In genomic region chr3:75219211-75219610, GRCm38 (mm10) we compare ENCODE assay signal across 10 mouse cellular contexts. TPM values are rescaled to one million over a fixed set of nuclear protein-coding genes. Genes with fewer than 3 reads are reported as not detected.
DNase-seq lines count a peak whose midpoint lies in the region; ATAC-seq and TF ChIP-seq lines count a peak whose summit lies in the region.
"Had no signal": no experiment of that assay in that cellular context is flagged by ENCODE, and none has a peak within 500 bp of the region (broad histone marks: within the 10 kb centered on the region; RNA-seq: fewer than 3 reads in every experiment).

No protein-coding gene starts in this region.

- H3K4me2 ChIP-seq in forebrain, postnatal 0 days (ENCODE audit: low read depth) = no peak overlapping the region
- no peak overlapping the region for H3K4me2 ChIP-seq in midbrain, embryonic 13.5 days (replicated peaks)

- H3K9me3 ChIP-seq in forebrain, postnatal 0 days (ENCODE audit: low read length) = no peaks in the 10 kb centered on the region
- H3K9me3 ChIP-seq in midbrain, embryonic 13.5 days = no peaks in the 10 kb centered on the region
- H3K9me3 ChIP-seq: G1E had no signal

- DNase-seq in cerebellum, adult 18-20 months = peak; percentile 19 to 29
- DNase-seq in 416B (ENCODE audit: low read depth) = peak; percentile 36
- peak; percentile 8 for DNase-seq in brain, embryonic 18.5 days (ENCODE audit: low read depth, low spot score)
- peak; percentile 75 for DNase-seq in forebrain, postnatal 0 days
- DNase-seq in layer of hippocampus, postnatal 10 days (ENCODE audit: low spot score in 2 of 2) = peak; percentile 68 to 81
- DNase-seq in thymus, adult 2 months = peak; percentile 49

- no peak overlapping the region for H3K9ac ChIP-seq in forebrain, postnatal 0 days
- H3K9ac ChIP-seq in midbrain, embryonic 13.5 days (replicated peaks) = no peak overlapping the region

- TF ChIP-seq POLR2A in thymus, adult 2 months (IDR thresholded peaks at IDR 0.05; ENCODE audit: control insufficient read depth, extremely low read depth, insufficient read depth, low read length, poor library complexity) = no peak

- no peak overlapping the region for H3K4me3 ChIP-seq in forebrain, postnatal 0 days (ENCODE audit: low read depth, low read length)
- no peak overlapping the region for H3K4me3 ChIP-seq in midbrain, embryonic 13.5 days (replicated peaks)
- no peak overlapping the region for H3K4me3 ChIP-seq in thymus, adult 2 months (ENCODE audit: control insufficient read depth, insufficient read depth, low read length)

- no peaks in the 10 kb centered on the region for H3K27me3 ChIP-seq in forebrain, postnatal 0 days (ENCODE audit: insufficient read depth, low read length)
- no peaks in the 10 kb centered on the region for H3K27me3 ChIP-seq in midbrain, embryonic 13.5 days
- H3K27me3 ChIP-seq in thymus, adult 2 months (ENCODE audit: control insufficient read depth, insufficient read depth, low read length) = no peaks in the 10 kb centered on the region

- WGBS in forebrain, postnatal 0 days = 14% methylated on average over 1 of the region's 1 CpGs
- 5% methylated on average over 1 of the region's 1 CpGs for WGBS in midbrain, embryonic 13.5 days
- 0% methylated on average over 1 of the region's 1 CpGs for WGBS in thymus, adult 2 months

- no peaks in the 10 kb centered on the region for H3K36me3 ChIP-seq in forebrain, postnatal 0 days (ENCODE audit: insufficient read depth)
- H3K36me3 ChIP-seq in midbrain, embryonic 13.5 days = no peaks in the 10 kb centered on the region
- no peaks in the 10 kb centered on the region for H3K36me3 ChIP-seq in thymus, adult 2 months (ENCODE audit: control insufficient read depth, insufficient read depth, low read length)
- H3K36me3 ChIP-seq: G1E had no signal

- H3K4me1 ChIP-seq in forebrain, postnatal 0 days (ENCODE audit: insufficient read depth) = no peaks in the 10 kb centered on the region
- no peaks in the 10 kb centered on the region for H3K4me1 ChIP-seq in midbrain, embryonic 13.5 days (replicated peaks)
- H3K4me1 ChIP-seq in thymus, adult 2 months (replicated peaks; ENCODE audit: control insufficient read depth, insufficient read depth, low read length) = no peaks in the 10 kb centered on the region

- ATAC-seq in cerebellum, adult (ENCODE audit: insufficient number of reproducible peaks, low FRiP score, low TSS enrichment) = no peak
- peak; percentile 89 for ATAC-seq in forebrain, postnatal 0 days
- ATAC-seq in midbrain, embryonic 13.5 days = peak; percentile 60; the same call in 1 of the 2 replicates

- peak; percentile 83 for TF ChIP-seq CTCF in forebrain, postnatal 0 days (IDR thresholded peaks at IDR 0.05; ENCODE audit: low read depth)
- no peak for TF ChIP-seq CTCF in thymus, adult 2 months (IDR thresholded peaks at IDR 0.05; ENCODE audit: borderline replicate concordance, control insufficient read depth, extremely low read depth, insufficient read depth, low read length, poor library complexity)

- no peak overlapping the region for H3K27ac ChIP-seq in forebrain, postnatal 0 days (ENCODE audit: low read depth, low read length)
- no peak overlapping the region for H3K27ac ChIP-seq in midbrain, embryonic 13.5 days
- no peak overlapping the region for H3K27ac ChIP-seq in thymus, adult 2 months (ENCODE audit: control insufficient read depth, insufficient read depth, low read length)

RNA-seq across cellular contexts. Expression of gene Serpini2, which starts 50.7 kb away (rescaled TPM):
- total RNA-seq in forebrain, postnatal 0 days (2014; rRNA removed) = not detected in 2 replicates
- polyA plus RNA-seq in forebrain, postnatal 0 days (2015; fragmentation: Nextera tagmentation; extraction: Ambion mirVana) = not detected in 2 replicates
- total RNA-seq in layer of hippocampus, postnatal 10 days (2021) = not detected
- not detected in 2 replicates for polyA plus RNA-seq in midbrain, embryonic 13.5 days (2015; fragmentation: Nextera tagmentation; extraction: Ambion mirVana)
- polyA plus RNA-seq in thymus, adult 2 months (2012; rRNA removed) = not detected in 2 replicates
- polyA plus RNA-seq: G1E; large intestine, adult 2 months had no signal

RNA-seq across cellular contexts. Expression of gene Zbbx, which starts 54.4 kb away (rescaled TPM):
- 2.6 and 4.0 TPM in 2 replicates for total RNA-seq in forebrain, postnatal 0 days (2014; rRNA removed)
- 0.89 and 1.6 TPM in 2 replicates for polyA plus RNA-seq in forebrain, postnatal 0 days (2015; fragmentation: Nextera tagmentation; extraction: Ambion mirVana)
- 1 to 10 TPM; 5.2 to 6.2 TPM for total RNA-seq in layer of hippocampus, postnatal 10 days (2021)
- polyA plus RNA-seq in midbrain, embryonic 13.5 days (2015; fragmentation: Nextera tagmentation; extraction: Ambion mirVana) = 0.39 and 0.78 TPM in 2 replicates
- polyA plus RNA-seq in thymus, adult 2 months (2012; rRNA removed) = not detected in 2 replicates
- total RNA-seq: G1E had no signal
- polyA plus RNA-seq: G1E; large intestine, adult 2 months had no signal

Comparison
In these comparisons a context has a peak if more than half of its experiments do, and no peak if none do; other contexts are left out.
1. DNase-seq: peak in every context shown above with its lines; median percentile 75 in forebrain, postnatal 0 days; 74 in layer of hippocampus, postnatal 10 days; 49 in thymus, adult 2 months; 36 in 416B; 24 in cerebellum, adult 18-20 months; 8 in brain, embryonic 18.5 days.